Mouse (Mus musculus): Measurements from ENCODE around the gene Dlgap5.

- TF ChIP-seq CTCF (IDR thresholded peaks at IDR 0.05; ENCODE audit: low read depth) = no peak
- TF ChIP-seq EP300 (IDR thresholded peaks at IDR 0.05; ENCODE audit: low read depth) = no peak
Measured at GRCm38 (mm10) chr14:47361899-47362298, 56.3 kb downstream of the Dlgap5 start.
